Mouse (Mus musculus) lung, postnatal 0 days (tissue): ENCODE data around the gene Ube2f.

ENCODE experiments used
- CTCF ChIP-seq: IDR thresholded peaks from 2 replicates; pipeline ENCODE4 v1.5.1; 2016; ENCODE audit warnings: antibody characterized with exemption, mild to moderate bottlenecking
- EP300 ChIP-seq: IDR thresholded peaks from 2 replicates; pipeline ENCODE4 v1.6.1; 2016; ENCODE audit warnings: antibody characterized with exemption, mild to moderate bottlenecking, control low read depth

GRCm38 (mm10) chr1:91235395-91235794, 14.7 kb upstream of the Ube2f start:
- no peak for TF ChIP-seq CTCF
- TF ChIP-seq EP300: no peak
